ENCODE assay signal across 11 mouse cellular contexts in the genomic region with DNA sequence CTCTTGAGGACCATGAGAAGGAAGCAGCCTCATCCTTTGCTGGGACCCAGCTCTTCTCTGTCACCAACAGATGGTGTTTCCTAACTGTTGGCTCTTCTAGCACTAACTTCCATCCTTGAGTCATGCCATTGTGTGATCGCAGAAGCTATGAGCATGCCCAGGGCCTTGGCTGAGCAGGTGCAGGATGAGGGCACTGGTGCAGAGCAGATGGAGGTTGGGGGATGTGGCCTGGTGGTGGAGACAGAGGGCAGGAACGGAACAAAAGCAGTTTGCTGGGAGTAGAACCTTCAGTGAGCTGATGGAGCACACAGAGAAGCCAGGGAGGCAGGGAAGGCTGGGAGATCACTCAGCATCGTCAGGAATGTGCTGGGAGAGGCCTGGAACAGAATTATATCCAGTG. TPM values are rescaled to one million over a fixed set of nuclear protein-coding genes. Genes with fewer than 3 reads are reported as not detected.
A peak's percentile ranks its signal among the peaks of the same experiment; 100 is the strongest.
DNase-seq lines count a peak whose midpoint lies in the region; ATAC-seq and TF ChIP-seq lines count a peak whose summit lies in the region.
"Had no signal": no experiment of that assay in that cellular context is flagged by ENCODE, and none has a peak within 500 bp of the region (broad histone marks: within the 10 kb centered on the region; RNA-seq: fewer than 3 reads in every experiment).

No protein-coding gene starts in this region.

- TF ChIP-seq CTCF in layer of hippocampus, adult 2 months (conservative IDR thresholded peaks at IDR 0.05): no peak

- peak overlapping the region; percentile 71 for H3K27ac ChIP-seq in layer of hippocampus, adult 2 months
- H3K27ac ChIP-seq: gastrocnemius, adult 2 months had no signal

- no peak for DNase-seq in frontal cortex, postnatal 25 days (ENCODE audit: low spot score in 2 of 2)
- peak; percentile 20 for DNase-seq in retina, postnatal 1 day
- no peak for DNase-seq in retina, embryonic 14.5 days (ENCODE audit: low spot score)
- DNase-seq in layer of hippocampus, adult 2 months (ENCODE audit: low spot score in 2 of 2): peak; percentile 32 to 36
- peak; percentile 48 for DNase-seq in thymus, postnatal 14 days
- DNase-seq in adrenal gland, adult 8-10 months: no peak
- DNase-seq: gastrocnemius, adult 2 months; lung, postnatal 36 days had no signal

- no peak overlapping the region for H3K4me3 ChIP-seq in layer of hippocampus, adult 2 months
- H3K4me3 ChIP-seq: gastrocnemius, adult 2 months had no signal

- ATAC-seq in frontal cortex, adult (ENCODE audit: low TSS enrichment): peak; percentile 44; the same call in 1 of the 2 replicates
- no peak for ATAC-seq in megakaryocyte, adult 5-6 weeks (ENCODE audit: poor library complexity, severe bottlenecking)
- ATAC-seq: inflammation-experienced regulatory T-cells, adult 6 months had no signal

RNA-seq across cellular contexts. Expression of gene Thbs2, which starts 8.7 kb away (rescaled TPM):
- 1 to 10 TPM; 3.3 to 3.6 TPM for total RNA-seq in layer of hippocampus, adult 2 months (2021)
- total RNA-seq in adrenal gland, adult 8-10 months (2022): 1 to 10 TPM; 3.5 to 5.4 (median 3.8) TPM
- total RNA-seq in megakaryocyte, adult 5-6 weeks (2015): 0.04 TPM in 1 of 2 replicates, not detected in the other
- 0.04 TPM in 1 of 2 replicates, not detected in the other for total RNA-seq in megakaryocyte, adult 5-6 weeks (2017)

Comparison
In these comparisons a context has a peak if more than half of its experiments do, and no peak if none do; other contexts are left out.
1. DNase-seq: peak in retina, postnatal 1 day (single experiment), layer of hippocampus, adult 2 months (2 of 2) and thymus, postnatal 14 days (single experiment); none in frontal cortex, postnatal 25 days (0 of 2), retina, embryonic 14.5 days (single experiment) and adrenal gland, adult 8-10 months (single experiment).
2. RNA of gene Thbs2, which starts 8.7 kb away (total RNA-seq): 3.5 to 5.4 TPM in adrenal gland, adult 8-10 months and 3.3 to 3.6 TPM in layer of hippocampus, adult 2 months; 0.04 TPM in megakaryocyte, adult 5-6 weeks; every median in the first group is over 4 times any median in the second.